8 mouse cellular contexts compared by ENCODE assay signal in the genomic region with DNA sequence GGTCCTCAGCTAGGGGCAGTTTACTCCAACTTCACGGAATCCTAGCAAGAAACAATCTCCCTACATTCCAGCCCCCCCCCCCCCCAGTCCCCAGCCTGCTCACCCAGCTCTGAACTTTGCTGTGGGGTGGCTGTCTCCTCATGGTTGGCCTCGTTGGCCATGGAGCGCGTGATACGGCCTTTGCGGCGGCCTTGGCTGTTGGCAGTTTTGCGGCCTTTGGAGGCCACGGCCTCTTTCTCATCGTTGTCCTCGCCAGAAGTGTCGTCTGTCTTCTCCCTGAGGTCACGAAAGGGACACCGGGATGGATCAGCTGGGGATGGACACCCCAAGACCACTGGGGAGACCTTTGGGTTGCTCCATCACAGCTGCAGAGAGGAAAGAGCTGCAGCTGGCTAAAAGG.
DNase-seq lines count a peak whose midpoint lies in the region; ATAC-seq lines count a peak whose summit lies in the region.

No protein-coding gene starts in this region.

- peaks cover 85% of the 10 kb centered on the region for H3K36me3 ChIP-seq in hindbrain, embryonic 10.5 days
- peaks cover 22% of the 10 kb centered on the region for H3K36me3 ChIP-seq in hindbrain, embryonic 16.5 days (ENCODE audit: control insufficient read depth, insufficient read depth, low read length)
- peaks cover 7% of the 10 kb centered on the region for H3K36me3 ChIP-seq in hindbrain, embryonic 11.5 days (ENCODE audit: control insufficient read depth, insufficient read depth, low read length)
- H3K36me3 ChIP-seq in limb, embryonic 13.5 days: peaks cover 74% of the 10 kb centered on the region

- no peak overlapping the region for H3K9ac ChIP-seq in hindbrain, embryonic 16.5 days (ENCODE audit: low read depth, low read length)
- no peak overlapping the region for H3K9ac ChIP-seq in hindbrain, embryonic 11.5 days (ENCODE audit: low read depth, low read length)
- no peak overlapping the region for H3K9ac ChIP-seq in limb, embryonic 13.5 days

- no peaks in the 10 kb centered on the region for H3K9me3 ChIP-seq in hindbrain, embryonic 10.5 days
- no peaks in the 10 kb centered on the region for H3K9me3 ChIP-seq in hindbrain, embryonic 16.5 days (ENCODE audit: control insufficient read depth, low read length)
- H3K9me3 ChIP-seq in hindbrain, embryonic 11.5 days (ENCODE audit: control insufficient read depth, low read length): no peaks in the 10 kb centered on the region
- H3K9me3 ChIP-seq in limb, embryonic 13.5 days: no peaks in the 10 kb centered on the region

- H3K4me3 ChIP-seq in hindbrain, embryonic 10.5 days: no peak overlapping the region
- H3K4me3 ChIP-seq in hindbrain, embryonic 16.5 days (ENCODE audit: low read length): no peak overlapping the region
- H3K4me3 ChIP-seq in hindbrain, embryonic 11.5 days (ENCODE audit: low read depth, low read length): no peak overlapping the region
- H3K4me3 ChIP-seq in limb, embryonic 13.5 days: no peak overlapping the region

- peaks cover 43% of the 10 kb centered on the region for H3K4me1 ChIP-seq in hindbrain, embryonic 10.5 days (replicated peaks)
- H3K4me1 ChIP-seq in hindbrain, embryonic 16.5 days (ENCODE audit: control insufficient read depth, insufficient read depth, low read depth, low read length): peaks cover 39% of the 10 kb centered on the region
- H3K4me1 ChIP-seq in hindbrain, embryonic 11.5 days (replicated peaks; ENCODE audit: control insufficient read depth, insufficient read depth, low read length): no peaks in the 10 kb centered on the region
- peaks cover 63% of the 10 kb centered on the region for H3K4me1 ChIP-seq in limb, embryonic 13.5 days

- 88% methylated on average over 14 of the region's 14 CpGs for WGBS in hindbrain, embryonic 10.5 days
- WGBS in hindbrain, embryonic 16.5 days: 85% methylated on average over 14 of the region's 14 CpGs
- WGBS in hindbrain, embryonic 11.5 days: 88% methylated on average over 14 of the region's 14 CpGs
- 76% methylated on average over 14 of the region's 14 CpGs for WGBS in limb, embryonic 13.5 days

- no peak for DNase-seq in hindbrain, embryonic 10.5 days (ENCODE audit: low spot score)
- peak; percentile 90 to 95 for DNase-seq in adrenal gland, adult (ENCODE audit: inconsistent age in 2 of 2, low spot score in 1 of 2)
- no peak for DNase-seq in hindbrain, embryonic 11.5 days (ENCODE audit: low spot score)
- DNase-seq in layer of hippocampus, postnatal 10 days (ENCODE audit: low spot score in 2 of 2): no peak
- no peak for DNase-seq in layer of hippocampus, adult 9-11 months
- DNase-seq in urinary bladder, postnatal 4 days (ENCODE audit: low spot score in 2 of 2): no peak

- peak overlapping the region; percentile 41; the same call in 1 of the 2 replicates for H3K27ac ChIP-seq in hindbrain, embryonic 10.5 days
- H3K27ac ChIP-seq in hindbrain, embryonic 16.5 days (ENCODE audit: low read depth, low read length): no peak overlapping the region
- peak overlapping the region; percentile 70 for H3K27ac ChIP-seq in hindbrain, embryonic 11.5 days (ENCODE audit: low read depth, low read length)
- H3K27ac ChIP-seq in limb, embryonic 13.5 days: peak overlapping the region; percentile 87; the same call in 1 of the 2 replicates

- no peaks in the 10 kb centered on the region for H3K27me3 ChIP-seq in hindbrain, embryonic 10.5 days (ENCODE audit: insufficient read depth, poor library complexity, severe bottlenecking)
- no peaks in the 10 kb centered on the region for H3K27me3 ChIP-seq in hindbrain, embryonic 16.5 days (replicated peaks; ENCODE audit: control insufficient read depth, insufficient read depth, low read length)
- H3K27me3 ChIP-seq in hindbrain, embryonic 11.5 days (ENCODE audit: control insufficient read depth, insufficient read depth, low read length): no peaks in the 10 kb centered on the region
- no peaks in the 10 kb centered on the region for H3K27me3 ChIP-seq in limb, embryonic 13.5 days

- no peak for ATAC-seq in hindbrain, embryonic 16.5 days
- 0 out of 2 replicates have a peak, but pooled peaks have one; percentile 9 for ATAC-seq in hindbrain, embryonic 11.5 days (ENCODE audit: low FRiP score)
- ATAC-seq in limb, embryonic 13.5 days (ENCODE audit: low FRiP score, low read depth): no peak

- no peak overlapping the region for H3K4me2 ChIP-seq in hindbrain, embryonic 16.5 days (ENCODE audit: low read length)
- H3K4me2 ChIP-seq in hindbrain, embryonic 11.5 days (replicated peaks; ENCODE audit: low read depth, low read length): no peak overlapping the region
- no peak overlapping the region for H3K4me2 ChIP-seq in limb, embryonic 13.5 days (replicated peaks)

Comparison
In these comparisons a context has a peak if more than half of its experiments do, and no peak if none do; other contexts are left out.
1. DNase-seq: peak in adrenal gland, adult (2 of 2); none in hindbrain, embryonic 10.5 days (single experiment), hindbrain, embryonic 11.5 days (single experiment), layer of hippocampus, postnatal 10 days (0 of 2), layer of hippocampus, adult 9-11 months (single experiment) and urinary bladder, postnatal 4 days (0 of 2).